Mouse (Mus musculus) skeletal muscle tissue, adult 2 months (tissue): ENCODE measurements around the gene Plch2.
"Not testable (repeated sequence)": the region's sequence is repeated elsewhere in the genome, so short reads cannot be mapped to it uniquely, and the experiment has no call there.

Source experiments
- DNase-seq: peaks from one replicate; pipeline ENCODE4 v3.0.0-alpha.2; 2012; ENCODE audit warnings: low read depth, low spot score

Plch2 gene

DNA sequence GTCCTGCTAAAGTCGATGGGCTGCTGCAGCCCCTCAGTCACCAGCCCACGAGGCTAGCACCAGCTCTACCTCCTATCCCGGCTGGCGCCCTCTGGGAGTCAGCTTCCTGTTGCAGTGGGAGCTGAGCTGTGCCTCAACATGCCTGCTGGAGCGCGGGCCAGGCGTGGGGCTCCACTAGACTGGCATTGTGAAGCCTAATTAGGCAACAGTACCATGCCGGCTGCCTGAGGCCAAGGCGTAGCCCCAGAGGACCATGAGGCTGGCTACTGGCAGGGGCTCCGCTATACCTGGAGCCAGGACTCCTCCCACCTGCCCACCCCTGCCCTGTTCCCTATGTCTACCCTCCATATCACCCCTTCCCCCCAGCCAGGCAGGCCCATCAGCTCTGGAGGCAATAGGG, at the start of gene Plch2:
Gene Plch2 (minus strand): TSS at position 61 of the 400 bp plus-strand sequence.
- DNase-seq: no peak

DNA sequence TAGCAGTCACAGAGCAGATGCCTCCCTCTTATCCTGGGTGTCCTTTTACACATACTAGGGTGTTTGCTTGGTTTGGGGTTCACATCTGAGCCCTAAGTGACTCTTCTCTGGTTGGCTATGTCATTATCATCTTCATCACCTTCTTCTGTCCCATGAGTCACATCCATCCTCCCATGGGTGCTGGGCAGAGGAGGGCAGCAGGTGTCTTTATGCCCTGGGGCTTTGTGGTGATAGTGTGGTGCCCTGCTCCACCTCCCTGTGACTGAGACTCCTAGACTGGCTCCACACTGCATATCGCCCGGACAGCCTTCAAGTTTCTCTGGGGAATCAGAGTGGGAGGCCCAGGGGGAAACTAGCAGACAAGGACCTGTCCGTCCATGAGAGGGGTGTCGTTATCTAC, 42.0 kb upstream of the Plch2 start:
- DNase-seq: no peak

DNA sequence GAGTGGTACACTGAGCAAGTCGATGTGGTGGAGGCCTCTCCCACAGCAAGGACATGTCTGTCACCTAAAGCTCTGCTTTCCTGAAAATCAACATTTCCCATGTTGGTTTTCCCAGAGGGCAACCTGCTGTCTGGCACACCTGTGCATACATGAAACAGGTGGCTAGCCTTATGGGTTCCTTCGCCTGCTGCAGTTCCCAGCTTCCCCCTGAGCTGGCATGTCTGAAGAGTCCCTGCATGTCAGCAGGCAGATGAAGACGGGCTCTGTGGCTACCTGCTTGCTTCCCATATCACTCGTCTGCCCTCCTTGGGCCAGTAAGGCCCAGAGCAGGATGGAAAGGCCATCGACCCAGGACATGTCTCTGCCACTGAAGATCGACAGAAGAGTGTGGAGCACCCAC, 40.9 kb upstream of the Plch2 start:
- DNase-seq: no peak

DNA sequence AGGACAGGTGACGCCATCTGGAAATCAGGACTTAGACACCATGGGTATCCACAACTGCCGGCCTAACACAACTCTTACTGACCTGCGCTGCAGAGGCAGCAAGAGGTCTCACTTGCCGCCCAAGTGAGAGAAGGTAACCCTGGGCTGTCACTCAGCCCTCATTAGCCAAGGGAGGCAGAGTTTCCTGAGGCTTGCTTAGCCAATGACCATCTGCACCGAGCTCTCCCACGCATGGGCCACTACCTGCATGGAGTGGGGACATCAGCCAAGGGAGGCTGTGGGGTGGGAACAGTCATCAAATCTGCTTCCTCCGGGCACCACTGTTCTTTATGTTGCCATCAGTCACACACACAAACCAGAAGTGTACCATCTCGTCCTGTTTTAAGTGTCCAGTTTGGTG, 39.4 kb upstream of the Plch2 start:
- no peak for DNase-seq

DNA sequence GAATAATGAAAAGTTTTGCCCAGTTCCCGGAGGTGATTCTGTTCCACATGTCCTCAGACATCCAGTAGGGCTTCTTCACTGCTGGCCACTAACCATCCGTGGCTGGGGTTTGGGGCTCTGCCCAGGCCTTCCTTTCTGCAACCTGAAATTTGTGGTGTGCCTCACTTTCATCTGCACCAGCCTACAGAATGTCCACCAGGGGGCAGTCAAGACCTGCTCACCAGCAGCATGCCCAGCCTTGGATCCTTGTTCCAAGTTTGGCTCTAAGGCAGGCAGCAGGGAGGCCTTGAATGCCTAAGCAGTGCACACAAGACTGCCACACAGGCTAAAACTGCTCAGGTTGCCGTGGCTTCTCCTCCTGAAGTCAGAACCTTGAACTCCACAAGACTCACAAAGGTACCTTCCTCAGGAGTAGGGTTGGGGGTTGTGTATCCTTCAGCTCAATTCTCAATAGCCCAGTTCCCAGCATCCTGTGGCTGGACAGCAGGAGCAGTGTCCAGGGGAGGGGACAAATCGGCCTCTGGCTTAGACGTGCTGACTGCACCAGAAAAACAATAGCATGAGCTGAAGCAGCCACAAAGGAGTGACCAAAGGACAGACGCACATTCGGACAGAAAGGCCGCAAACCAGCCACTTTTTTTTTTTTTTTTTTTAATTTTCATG, 38.8 kb upstream of the Plch2 start:
- peak; percentile 91 for DNase-seq

DNA sequence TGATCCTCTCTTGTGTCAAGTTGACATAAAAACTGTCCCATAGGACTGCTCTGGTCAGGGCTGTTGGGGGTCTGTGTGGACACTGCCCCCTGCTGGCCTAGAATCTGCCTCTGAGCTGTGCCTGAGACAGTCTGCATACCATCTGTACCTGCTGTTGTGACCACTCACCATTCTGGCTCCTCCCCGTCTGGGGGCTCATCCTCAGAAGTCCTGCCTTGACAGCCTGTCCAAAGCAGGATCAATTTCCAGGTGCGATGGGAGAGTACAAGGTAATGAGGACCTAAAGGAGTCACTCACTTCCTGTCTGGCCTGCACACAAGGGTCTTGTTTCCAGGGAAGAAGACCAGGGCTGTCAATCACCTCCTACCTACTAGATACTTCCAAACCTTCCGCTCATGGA, 38.0 kb upstream of the Plch2 start:
- no peak for DNase-seq

DNA sequence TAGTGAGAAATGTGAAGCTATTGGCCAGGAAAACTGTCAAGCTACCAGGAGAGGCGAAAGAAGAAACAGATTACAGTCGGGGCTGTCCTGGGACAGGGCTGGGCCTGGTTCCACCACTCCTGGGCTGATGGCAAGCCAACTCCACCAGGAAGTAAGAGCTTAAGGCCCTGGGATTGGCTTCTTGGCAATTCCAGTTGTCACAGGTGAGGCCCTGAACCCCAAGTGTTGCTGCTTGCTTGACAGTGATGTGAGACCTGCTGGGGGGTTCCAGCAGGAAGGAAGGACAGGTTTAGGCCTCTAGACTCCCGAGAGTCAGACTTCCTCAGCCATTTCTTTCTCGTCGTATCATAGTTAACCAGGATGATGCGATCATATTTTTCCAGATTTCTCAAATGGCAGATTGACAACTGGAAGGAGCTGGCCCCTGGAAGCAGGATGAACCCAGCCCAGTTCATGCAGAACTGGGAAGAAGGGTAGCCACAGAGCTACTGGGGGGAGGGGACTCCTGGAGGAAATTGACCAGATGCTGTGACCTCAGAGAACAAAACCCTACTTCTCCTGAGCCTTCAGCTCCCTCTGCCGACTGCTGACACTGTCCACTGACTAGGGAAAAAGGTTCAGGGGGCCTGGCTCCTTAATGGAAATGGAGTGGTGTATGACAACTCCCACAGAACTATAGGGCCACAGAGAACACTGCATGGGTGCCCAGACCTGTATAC, 37.0 kb upstream of the Plch2 start:
- DNase-seq: no peak

DNA sequence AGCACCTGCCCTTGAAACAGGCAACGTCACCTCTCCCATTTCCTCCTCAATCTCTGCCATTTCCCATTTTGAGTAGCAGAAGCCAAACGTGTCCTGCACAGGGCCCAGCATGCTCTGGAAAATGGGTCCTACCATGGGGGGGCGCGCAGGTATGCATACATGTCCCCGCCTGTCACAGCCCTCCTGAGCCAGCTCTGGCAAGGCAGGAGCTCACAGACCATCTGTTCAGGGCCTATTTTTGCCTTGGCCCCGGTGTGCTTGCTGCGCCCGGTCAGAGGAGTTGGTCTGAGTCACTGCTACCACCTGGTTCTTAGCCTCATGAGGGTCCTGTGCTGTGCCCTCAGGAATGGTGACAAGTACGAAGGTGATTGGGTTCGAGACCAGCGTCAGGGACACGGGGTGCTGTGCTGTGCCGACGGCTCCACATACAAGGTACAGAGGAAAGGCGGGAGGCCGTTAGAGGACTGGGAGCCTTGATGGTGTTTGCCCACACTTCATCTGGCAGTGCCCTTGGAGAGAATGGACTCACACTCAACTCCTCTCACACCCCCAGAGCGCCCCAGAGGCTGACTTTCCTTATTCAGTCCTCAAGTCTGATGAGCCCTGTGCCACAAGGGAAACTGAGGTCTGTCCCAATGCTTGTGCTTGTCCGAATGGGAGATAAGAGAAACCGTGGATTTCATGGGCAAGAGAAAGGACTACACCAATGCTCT, 36.3 kb upstream of the Plch2 start:
- DNase-seq: no peak

DNA sequence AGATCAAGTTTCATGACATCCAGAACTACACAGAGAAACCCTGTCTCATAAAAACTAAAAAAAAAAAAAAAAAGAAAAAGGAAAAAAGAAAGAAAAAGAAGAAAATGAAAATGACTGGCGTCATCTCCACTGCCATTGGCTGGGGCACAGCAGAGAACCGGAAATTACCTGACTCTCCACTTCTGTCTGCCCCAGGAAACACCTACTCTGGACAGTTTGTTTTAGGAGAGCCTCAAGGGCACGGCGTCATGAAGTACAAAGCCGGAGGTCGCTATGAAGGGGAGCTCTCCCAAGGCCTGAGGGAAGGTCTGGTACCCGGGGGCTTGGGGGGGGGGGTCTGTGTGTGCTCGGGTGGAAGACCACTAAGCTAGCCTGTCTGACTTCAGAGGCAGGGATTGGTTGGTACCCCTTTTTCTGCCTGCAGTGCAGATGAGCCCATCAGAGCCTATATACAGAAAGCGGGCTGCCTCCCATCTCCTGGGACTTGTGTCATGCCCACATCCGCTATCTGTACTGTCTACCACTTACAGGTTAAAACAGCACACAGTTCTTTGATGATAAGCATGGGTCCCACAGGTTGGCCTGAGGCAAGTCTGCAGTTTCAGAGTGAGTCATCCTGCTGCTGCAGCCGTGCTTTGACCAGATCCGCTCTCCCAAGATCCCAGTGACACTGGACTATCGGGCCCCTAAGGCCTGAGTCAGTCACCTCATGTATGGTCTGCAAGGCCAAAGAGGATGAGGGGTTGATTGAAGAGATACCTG, 34.3 kb upstream of the Plch2 start:
- no peak for DNase-seq

DNA sequence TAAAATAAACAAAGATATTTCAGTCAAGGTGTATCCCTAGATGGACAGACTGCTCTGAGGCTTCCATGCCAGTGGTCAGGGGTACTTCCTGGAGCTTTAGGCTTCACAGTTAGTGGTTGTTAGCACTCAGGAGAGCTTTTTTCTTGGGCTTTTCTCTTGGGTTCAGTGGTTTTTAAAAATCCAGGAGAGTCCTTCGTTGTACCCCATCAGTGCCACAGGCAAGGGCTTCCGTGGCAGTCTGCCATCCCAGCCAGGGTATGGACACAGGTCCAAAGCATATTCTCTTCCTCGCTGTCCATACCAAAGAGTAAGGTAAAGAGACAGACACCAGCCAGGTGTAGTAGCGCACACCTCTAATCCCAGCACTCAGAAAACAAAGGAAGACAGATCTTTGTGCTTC, 33.6 kb upstream of the Plch2 start:
- DNase-seq: no peak

DNA sequence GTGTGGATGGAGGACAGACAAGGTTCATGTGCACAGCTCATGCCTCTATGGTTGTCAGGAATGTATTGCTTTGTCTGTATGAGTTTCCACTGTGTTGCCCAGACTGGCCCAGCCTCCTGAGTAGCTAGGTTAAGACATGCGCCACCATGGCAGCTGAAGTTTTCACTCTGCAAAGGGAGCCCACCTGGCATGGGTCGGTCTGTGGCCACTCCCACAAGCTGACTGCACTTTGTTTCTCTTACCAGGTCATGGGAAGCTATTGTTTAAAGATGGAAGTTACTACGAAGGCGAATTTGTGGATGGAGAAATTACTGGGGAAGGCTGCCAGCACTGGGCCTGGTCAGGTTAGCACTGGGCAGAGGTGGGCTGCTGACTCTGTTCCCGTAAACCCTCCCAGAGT, 32.7 kb upstream of the Plch2 start:
- no peak for DNase-seq

DNA sequence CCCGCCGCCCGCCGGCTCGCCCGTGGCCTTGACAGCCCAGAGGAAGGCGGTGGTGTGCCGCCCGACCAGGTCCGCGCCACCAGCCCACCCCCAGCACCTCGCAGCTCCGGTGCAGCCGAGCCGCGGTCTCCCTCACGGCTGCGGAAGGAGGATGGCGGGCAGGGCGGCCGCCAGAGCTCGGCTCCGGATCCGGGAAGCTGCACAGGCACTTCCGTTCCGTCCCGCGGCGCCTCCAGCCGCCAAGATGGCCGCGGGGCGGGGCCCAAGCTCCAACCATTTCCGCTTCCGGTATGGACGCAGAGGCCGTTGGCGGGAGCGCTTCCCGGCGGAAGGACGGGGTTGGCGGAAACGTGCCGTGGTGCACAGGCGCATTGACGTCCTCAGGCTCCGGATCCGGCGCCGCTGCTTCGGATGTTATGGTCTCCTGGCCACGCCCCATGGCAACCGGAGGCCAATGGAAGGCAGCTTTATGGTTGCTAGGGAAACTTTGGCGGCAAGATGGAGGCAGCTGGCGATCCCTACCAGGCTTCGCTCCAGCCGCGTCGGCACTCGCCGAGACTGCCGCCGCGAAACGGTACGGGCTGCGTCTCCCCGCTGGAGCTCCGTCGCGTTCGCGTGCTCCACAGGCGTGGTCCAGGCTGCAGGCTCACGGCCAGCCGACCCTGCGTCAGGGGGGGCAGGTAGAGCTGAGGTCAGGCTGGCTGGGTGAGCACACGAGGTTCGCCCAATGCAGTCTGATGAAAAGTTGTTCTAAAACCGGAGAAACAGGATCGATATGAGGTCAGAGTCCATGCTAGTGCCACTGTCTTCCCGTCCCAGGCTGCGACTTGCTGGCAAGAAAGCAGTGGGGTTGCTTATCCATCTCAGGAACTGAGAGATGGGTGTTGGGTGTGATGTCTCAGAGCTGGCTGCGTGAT, 29.8 kb upstream of the Plch2 start, which contains the start of the genes Rer1 and Morn1:
Gene Rer1 (minus strand): TSS at position 275 of the 917 bp plus-strand sequence.
Gene Morn1 (plus strand): TSS at position 470 of the 917 bp plus-strand sequence.
- DNase-seq: peak; percentile 99

DNA sequence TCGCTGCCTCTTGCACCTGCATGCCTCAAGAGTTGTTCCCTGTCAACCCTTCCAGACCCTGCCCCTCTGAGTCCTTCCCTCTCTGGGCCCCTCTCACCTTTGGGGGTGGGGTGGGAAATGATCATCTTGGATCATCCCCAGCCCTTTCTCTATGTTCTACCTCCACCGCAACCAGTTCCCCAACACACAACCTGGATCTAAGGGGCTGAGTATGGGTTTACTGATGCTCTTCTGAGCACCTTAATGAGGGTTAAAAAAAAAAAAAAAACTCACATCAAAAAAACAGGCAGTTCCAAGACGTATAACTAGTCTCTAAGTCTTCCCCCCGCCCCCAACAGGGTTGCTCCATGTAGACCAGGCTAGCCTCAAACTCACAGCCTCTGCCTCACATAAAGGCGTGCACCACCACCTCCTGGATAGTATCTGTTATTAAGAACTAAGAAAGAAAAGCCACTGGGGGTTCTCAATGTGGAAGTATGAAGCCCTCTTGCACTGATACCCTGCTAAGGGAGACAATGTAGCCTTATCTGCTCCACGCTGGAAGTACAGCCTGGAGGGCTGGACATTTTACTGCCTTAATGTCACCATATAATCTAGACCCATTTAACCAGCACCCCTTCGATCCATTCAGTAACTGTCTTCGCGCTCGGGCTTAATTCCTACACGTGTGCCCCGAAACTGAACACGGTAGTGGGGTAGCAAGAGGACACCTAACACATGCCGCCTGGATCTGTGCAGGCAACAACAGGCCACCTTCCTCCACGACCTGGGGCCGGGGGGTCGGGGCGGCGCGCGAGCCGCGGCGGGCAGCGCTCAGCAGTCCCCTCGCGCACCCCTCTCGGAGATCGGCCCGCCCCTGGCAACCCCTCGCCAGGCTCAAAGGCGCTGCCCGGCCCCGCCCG, 28.9 kb upstream of the Plch2 start:
- DNase-seq: no peak

DNA sequence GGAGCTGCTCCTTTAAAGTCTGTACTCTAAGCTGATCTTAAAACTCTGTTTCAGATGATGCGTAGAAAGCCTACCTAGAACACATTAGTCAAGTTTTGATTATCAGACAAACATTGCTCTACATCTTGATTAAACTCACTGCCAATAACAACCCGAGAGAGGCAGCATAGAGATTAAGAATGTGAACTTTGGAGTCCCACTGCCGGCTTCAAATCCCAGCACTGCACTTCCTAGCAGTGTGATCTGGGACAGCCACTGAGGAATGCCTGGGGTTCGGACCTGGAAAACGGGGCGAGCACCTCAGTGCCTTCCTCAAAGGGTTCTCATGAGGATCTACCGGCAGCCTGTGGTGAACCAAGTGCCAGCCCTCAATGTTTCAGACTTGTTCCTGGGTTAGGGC, 27.8 kb upstream of the Plch2 start:
- no peak for DNase-seq

DNA sequence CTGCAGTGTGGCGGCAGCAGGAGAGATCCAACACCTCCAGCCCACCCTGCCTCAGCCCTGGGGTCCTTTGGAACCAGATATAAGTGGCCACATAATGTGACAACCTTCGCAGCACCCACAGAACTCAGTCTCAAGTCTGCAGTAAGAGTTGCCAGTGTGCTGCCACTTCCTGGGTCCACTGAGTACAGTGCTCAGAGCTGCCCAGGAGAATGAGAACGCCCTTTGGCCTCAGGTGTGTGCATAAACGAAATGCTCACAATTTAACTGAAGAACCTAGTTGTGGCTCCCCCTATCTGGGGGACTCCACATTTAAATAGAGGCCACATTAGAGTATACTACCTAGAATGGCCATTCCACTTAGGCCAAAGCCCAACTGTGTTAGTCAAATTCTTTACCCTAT, 27.0 kb upstream of the Plch2 start:
- no peak for DNase-seq

DNA sequence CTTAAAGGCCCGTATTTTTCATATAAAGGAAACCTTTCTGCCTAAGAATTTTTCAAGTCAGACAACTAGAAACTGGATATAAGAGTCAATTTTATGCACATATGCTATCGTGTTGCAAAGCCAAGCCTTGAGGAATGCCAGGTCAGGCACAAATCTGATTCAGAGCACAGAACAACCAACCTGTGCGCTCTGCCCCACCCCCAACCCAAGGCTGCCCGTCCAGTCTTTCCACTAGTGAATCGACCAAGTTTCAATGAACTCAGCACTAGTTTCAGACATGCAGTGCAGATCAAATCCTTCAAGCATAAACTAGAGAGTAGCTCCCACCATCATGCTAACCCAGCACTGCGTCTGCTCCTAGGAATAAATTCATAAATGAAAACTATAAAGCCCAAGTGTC, 23.1 kb upstream of the Plch2 start:
- DNase-seq: no peak

DNA sequence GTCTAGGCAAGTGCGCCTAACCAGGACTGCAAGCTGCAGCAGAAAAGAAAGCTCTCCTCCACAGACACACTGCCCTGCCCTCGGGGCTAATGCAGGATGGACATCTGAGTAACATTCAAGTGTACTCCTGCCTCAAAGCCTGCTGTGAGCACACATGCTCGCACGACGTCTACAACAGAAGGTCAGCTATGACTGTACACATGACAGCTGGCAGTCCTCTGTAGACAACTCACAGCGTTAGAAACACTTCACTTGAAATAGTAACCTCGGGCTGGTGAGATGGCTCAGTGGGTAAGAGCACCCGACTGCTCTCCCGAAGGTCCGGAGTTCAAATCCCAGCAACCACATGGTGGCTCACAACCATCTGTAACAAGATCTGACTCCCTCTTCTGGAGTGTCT, 22.2 kb upstream of the Plch2 start:
- not testable (repeated sequence) for DNase-seq

DNA sequence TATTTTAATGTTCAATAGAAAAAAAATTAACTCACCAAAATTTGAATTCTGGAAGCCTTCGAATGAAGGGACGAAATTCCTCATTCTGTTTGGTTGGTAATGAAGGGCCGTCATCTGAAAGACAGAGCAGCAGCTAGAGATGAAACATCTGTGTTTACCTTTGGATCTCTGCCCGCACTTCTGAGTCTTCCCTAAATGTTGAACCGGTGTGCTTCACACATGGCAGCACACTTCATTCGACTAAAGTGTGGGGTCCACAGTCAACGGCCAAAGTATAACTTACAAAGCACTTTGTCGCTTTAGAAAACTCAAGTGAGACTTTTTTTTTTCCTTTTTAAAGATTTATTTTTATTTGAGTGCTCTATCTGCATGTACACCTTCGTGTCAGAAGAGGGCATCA, 20.1 kb upstream of the Plch2 start:
- no peak for DNase-seq

DNA sequence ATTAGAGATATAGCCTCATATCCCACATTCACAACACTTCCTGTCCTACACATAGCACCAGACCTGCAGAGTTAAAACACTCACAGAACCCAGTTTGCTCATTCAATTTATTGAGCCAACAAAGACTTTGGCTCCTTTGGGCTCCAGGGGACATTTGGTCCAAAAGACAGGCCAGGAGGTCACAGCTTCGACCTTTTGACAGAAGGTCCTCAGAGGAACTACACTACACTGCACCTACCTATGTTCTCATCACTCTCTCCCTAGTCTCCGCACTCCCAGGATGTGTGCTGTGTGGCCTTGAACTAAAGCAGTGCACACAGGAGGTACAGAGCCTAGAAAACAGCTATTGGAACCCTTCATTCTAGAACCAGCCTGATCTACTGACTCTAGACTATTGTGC, 19.2 kb upstream of the Plch2 start:
- no peak for DNase-seq

DNA sequence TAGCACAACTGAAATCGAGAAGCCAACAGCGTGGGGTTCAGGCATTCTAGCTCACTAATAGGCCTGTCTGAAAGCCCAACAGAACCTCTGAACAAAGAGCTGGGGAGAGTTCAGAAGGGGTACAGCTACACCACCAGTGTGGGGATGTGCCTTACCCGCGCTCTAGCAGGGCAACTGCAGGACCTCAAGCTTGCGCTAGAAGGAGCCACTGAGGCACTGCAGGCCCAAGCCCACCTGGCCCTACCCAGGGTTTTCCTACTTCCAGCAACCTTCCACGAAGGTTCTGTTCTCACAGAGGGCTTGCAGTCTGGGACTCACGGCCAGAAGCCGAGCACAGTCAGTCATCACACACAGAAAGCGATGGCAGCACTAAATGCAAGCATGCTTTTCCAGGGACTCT, 18.6 kb upstream of the Plch2 start:
- DNase-seq: no peak
